Mouse (Mus musculus): Measurements from ENCODE around the gene Rhbdf2. TPM values are rescaled to one million over a fixed set of nuclear protein-coding genes. Genes with fewer than 3 reads are reported as not detected.
A peak's percentile ranks its signal among the peaks of the same experiment; 100 is the strongest.
"Not testable (repeated sequence)": the region's sequence is repeated elsewhere in the genome, so short reads cannot be mapped to it uniquely, and the experiment has no call there.

The Rhbdf2 gene
- total RNA-seq, 4 experiments from 2014 or later: 10.6 to 19.9 (median 11.2) TPM

DNA sequence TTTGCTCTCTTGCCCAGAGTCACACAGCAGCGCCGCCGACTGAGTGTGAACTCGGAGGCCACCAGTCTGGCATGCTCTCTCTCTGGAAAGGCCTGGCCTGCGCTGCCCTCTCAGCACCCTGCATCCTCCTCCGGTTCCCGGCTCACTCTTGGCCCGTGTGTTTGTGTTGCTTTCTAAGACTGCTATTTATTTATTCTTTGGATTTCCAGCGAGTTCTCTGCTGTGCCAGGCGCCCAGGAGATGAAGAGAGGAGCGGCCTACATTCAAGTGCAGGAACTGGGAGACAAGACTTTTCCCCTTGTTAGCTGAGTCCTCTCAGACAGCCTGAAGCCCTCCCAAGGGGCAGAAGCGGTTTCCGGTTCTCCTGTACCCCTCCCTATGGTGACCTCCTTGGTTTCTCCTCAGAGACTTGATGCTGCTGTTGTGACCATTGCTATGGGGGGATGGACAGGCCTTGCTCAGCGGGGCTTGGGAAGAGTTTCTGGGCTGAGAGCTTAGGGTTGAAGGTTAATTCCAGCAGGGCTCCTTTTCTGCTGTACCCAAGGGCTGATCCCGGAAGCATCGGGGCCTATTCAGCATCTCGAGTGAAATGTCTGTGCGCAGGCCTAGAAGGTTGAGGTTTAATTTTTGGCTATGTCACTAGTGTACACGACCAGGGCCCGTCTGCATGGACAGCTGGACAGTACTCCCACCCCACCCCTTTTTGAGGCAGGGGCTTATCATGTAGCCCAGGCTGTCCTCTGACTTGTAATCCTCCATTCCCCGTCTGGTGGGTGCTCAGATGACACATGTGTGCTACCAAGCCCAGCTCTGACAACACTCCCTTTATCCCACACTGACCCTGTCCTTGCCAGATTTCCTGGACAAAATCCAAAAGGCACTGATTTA lies 17.6 kb upstream of the Rhbdf2 start:
- DNase-seq (ENCODE audit: low spot score in 2 of 2): no peak

DNA sequence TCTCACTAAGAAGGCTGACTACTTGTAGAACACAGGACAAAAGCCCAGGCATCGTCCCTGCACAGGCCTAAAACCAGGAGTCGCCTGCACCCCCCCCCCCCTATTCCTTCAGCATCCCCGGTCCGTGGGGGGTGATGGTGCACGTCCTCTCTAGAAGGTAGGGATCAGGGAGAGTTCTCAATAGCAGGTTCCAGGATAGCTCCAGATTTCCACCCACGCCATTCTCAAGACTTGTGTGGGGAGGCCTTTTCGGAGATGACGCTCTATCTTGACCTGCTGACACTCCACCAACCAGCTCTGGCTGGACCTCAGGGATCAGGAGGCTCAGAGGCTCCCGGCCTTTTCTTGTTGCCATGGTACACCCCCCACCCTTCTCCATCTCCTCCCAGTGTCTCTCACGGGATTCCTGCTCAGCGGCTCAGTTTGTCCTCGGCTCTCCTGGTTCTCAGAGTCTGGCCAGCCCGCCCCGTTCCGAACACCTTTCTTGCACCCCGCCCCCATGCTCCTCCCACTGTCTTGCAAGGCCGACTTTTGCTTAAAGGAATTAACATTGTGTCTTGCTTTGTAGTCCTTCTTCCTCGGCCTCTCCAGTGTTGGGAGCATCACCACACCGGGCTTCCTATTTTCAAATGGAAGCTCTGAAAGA lies 16.9 kb upstream of the Rhbdf2 start:
- no peak for DNase-seq (ENCODE audit: low spot score in 2 of 2)

DNA sequence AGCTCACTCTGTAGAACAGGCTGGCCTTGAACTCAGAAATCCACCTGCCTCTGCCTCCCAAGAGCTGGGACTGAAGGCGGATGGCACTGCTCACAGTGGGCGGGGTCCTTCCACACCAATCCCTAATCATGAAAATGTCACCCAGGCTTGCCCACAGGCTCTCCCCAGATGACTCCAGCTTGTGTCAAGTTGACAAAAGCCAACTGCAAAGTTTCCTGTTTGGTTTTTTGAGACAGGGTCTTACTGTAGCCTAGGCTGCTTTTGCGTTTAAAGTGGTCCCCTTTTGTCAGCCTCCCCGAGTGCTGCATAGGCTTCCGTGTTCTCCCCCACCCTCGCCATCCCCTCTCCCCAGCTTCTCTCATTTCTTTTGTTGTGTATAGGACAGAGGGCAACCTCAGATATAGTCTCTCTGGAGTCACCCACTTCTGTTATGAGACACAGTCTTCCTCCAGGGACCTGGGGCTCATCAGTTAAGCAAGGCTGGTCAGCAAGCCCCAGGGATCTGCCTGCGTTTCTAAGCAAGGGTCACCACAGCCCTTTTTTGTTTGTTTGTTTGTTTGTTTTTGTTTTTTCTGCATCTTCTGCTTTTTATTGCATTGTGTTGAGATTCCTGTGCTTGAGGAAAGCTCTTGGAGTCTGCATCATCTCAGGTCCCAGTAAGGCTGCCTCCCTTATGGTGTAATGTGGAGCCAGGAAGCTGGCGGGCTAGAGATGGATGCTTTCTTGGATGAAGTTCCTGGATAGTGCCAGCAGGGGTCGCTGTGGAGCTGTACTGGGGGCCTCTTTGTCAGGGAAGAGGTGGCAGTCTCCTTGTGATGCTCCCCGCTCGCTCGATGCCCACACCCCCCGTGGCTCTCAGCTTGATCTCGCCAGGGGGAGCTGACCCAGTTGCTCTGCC lies 16.1 kb upstream of the Rhbdf2 start:
- DNase-seq (ENCODE audit: low spot score in 2 of 2): peak; percentile 78

DNA sequence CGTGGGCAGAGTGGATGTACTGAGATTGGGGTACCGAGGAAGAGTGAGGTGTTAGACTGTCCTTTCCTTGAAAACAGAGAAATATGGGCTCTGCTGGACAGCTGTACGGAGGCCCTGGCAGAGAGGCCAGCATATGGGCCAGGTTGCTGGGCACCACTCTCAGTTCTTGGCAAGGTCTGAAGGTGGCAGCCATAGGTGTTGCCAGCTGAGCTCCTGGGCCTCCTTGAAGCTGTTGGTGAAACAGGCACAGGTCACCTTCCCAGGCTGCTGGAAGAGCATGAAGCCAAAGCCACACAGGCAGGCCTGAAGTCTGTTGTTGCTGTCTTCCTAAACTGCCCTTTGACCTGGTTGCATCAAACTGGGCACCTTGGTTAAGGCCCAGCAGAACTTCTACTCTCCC lies 14.9 kb upstream of the Rhbdf2 start:
- DNase-seq (ENCODE audit: low spot score in 2 of 2): no peak

- DNase-seq (ENCODE audit: low spot score in 2 of 2): no peak
Observed at GRCm38 (mm10) chr11:116641168-116641567, 14.3 kb upstream of the Rhbdf2 start.

DNA sequence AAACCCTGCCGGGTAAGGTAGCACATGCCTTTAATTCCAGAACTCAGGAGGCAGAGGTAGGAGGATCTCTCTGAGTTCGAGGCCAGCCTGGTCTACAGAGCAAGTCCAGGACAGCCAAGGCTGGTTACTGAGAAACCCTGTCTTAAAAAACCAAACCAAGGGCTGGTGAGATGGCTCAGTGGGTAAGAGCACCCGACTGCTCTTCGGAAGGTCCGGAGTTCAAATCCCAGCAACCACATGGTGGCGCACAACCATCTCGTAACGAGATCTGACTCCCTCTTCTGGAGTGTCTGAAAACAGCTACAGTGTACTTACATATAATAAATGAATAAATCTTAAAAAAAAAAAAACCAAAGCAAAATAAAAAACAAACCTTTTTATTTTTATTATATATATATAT lies 9.8 kb upstream of the Rhbdf2 start:
- not testable (repeated sequence) for DNase-seq (ENCODE audit: low spot score in 2 of 2)

DNA sequence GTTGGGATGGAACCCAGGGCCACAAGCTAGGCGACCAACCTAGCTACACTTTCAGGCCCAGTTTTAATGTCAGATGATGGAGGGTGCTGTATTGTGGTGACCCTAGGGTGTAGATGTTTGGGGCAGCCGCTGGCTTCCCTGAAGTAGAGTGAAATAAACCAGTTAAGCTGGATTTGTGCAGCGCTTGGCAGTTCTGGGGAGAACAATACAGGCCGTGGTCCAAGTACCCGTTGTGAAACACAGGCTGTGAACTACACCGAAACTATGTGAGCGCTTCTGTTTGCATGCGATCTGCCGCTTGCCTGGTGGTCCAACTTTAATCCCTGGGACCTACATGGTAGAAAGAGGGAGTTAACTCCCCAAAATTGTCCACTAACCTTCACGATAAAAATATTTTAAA lies 6.1 kb upstream of the Rhbdf2 start:
- no peak for DNase-seq (ENCODE audit: low spot score in 2 of 2)

- DNase-seq (ENCODE audit: low spot score in 2 of 2): no peak
Observed at GRCm38 (mm10) chr11:116630171-116630965, 3.5 kb upstream of the Rhbdf2 start.

- no peak for DNase-seq (ENCODE audit: low spot score in 2 of 2)
Observed at GRCm38 (mm10) chr11:116629472-116629871, 2.7 kb upstream of the Rhbdf2 start.

DNA sequence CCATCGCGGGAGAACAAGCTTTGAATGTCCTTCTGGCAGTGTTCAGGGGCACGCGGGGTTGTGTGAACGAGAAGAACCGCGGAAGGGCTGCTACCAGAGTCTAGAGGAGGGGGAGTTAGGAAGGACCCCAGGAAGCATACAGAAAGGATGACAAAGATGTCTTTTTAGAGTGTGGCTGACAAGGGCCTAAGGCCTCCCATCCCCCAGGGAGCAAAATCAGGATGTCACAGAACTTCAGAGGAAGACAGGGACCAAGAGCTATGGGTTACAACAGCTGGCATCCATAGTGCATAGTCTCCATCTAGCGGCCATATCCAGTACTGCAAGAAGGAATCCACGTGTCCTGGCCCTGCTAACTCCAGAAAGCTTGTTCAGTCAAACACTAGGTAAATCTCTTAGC lies 1.9 kb upstream of the Rhbdf2 start:
- DNase-seq (ENCODE audit: low spot score in 2 of 2): peak; percentile 76 to 81

DNA sequence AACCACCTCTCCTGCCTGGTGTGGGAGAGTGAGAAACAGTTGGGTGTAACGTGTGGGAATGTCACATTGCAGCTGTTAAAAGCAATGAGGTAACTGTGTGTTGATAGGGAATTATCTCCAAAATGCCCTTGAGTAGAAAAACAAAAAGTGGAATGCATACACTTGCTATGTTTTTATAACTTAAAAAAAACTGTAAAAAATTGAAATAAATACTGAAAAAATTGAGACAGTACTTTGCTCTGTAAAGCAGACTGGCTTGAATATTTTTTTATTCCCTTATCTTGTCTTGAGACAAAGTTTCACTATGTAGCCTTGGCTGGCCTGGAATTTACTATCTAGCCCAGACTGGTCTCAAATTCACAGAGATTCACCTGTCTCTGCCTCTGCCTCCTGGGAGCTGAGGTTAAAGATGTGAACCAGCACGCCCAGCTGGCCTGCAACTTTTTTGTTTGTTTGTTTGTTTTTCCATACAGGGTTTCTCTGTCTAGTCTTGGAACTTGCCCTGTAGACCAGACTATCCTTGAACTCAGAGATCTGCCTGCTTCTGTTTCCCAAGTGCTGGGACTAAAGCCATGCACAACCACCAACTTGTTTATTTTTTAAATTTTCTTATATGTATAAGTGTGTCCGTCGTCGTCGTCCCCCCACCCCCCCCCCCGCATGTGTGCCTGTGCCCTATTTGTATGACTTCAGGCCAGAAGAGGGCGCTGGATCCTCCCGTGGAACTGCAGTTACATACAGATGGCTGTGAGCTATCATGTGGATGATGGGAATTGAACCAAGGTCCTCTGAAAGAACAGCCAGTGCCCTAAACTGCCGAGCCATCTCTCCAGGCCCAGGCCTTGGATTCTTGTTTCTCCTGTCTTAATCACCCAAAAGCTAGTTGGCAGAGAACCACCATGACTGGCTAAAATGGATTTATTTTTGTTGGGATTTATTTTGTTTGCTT lies 527 bp upstream of the Rhbdf2 start:
- no peak for DNase-seq (ENCODE audit: low spot score in 2 of 2)

- no peak for DNase-seq (ENCODE audit: low spot score in 2 of 2)
Observed at GRCm38 (mm10) chr11:116625081-116626000, 1.5 kb downstream of the Rhbdf2 start.

DNA sequence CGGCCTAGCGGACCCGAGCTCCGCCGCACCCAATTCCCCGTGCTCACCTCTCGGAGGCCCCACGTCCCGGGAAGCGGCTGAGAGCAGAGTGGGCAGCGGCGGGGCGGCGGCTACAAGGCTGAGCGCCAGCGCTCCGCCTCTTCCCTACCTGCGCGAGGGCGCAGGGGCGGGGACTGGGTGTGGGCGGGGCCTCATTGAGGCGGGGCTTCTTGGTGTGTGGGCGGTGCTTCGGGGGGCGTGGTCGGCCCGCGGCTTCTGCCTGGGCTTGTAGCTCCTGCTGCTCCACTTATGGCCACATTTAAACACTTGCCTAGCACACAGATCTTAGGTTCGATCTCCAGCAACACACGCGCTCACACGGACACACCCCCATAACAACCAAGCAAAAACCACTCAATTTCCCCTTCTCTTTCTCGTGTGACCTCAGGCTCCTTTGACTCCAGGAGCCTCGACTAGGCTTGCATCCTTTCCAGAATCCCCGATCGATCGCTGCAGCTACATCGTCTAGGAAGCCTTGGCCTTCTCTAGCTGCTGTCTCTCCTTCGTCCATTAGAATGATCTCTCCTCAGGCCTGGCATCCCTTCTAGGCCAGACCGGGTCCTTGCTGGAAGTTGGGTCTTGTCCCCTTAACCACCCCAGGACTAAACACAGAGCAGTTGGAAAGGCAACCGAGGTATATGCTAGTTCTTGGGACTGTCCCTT lies 2.5 kb downstream of the Rhbdf2 start:
- DNase-seq (ENCODE audit: low spot score in 2 of 2): peak; percentile 82 to 85

DNA sequence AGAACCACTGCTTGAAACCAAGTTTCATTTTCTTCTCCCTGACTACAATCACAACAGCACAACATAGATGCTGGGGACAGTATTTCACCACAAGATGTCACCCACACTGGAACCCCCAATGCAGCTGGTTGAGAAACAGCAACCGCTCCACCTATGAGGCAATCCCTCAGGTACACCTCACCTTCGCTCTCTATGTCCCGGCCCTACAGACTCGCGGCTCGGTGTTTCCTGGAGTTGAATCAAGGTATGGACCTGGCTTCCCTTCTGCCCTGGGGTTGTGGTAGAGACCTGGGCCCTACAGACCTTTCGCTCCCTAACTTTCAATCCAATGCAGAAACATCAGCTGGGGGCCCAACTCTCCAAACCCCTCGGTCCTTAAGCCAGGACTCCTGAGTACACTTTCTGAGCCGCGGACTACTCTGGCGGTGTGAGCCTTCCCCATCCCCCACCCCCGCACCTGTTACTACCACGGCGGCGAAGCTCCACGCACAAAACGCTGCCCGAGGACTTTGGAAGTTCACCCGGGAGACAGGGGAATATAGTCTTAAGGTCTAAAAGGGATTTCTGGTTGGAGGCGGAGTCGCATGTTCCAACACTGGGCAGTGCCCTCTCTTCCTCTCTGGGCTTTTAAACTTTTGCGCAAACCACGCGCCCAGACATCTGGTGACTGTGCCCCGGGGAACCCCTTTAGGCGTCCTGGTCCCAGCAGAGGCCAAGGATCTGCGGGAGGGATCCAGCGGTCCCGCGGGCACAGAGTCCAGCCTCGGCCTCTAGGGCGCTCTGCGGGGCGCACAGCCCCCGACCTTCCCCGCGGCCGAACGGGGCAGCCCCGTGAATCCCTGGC lies 3.3 kb downstream of the Rhbdf2 start:
- DNase-seq (ENCODE audit: low spot score in 2 of 2): no peak

GRCm38 (mm10) chr11:116621258-116621704 lies 5.5 kb downstream of the Rhbdf2 start:
- DNase-seq (ENCODE audit: low spot score in 2 of 2): peak; percentile 86 to 91

DNA sequence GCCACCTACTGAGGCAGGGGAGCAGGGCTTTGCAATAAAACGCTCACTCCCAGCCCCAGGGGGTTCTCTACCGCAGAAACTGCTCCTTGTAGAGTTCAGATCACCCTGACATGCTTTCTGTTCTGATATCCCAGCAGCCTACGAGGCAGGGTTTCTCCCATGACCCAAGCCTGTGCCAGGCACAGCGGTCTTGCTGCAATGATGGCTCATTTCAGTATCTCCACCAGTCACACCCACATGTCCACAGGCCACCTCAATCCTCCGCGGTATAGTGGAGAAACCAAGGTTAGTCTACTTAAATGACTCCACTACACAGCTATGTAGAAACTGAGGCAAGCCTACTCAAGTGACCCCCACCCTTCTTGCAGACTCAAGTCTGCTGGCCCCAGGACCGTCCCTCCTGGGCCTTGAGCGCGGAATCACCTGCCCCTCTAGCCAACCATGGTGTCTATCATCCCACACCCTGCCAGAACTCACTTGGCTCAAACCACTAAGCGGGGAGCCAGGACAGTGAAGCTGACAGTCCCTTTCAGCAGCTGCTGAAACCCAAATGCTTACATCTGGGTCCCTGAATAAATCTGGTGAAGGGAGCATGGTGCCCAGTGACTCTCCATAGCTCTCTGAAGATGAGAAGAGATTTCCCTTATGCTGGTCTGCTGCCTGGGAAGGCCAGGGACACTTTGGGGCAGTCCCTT lies 6.1 kb downstream of the Rhbdf2 start:
- no peak for DNase-seq (ENCODE audit: low spot score in 2 of 2)

All from gastrocnemius, adult 8-10 months (tissue).